In the genomic region with DNA sequence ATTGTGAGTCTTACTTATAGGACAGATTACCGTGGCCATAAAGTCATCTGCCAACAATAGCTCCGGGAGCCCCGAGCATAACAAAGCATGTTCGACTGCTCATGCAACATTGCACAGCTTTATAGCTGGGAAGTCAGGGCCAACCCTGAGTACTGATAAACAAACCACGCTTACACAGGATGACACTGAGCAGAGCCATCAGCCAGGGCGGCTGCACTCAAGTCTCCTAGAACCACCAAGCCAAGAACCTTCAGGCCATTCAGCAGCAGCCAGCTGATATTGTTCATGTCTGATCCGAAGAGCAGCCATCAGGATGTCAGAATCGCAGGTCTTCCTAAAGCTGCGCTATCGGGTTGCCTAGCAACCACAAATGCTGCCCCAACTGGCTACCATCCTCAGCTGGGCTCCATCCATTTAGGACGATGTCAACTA, we compare ENCODE assay signal across 10 mouse cellular contexts. TPM values are rescaled to one million over a fixed set of nuclear protein-coding genes. Genes with fewer than 3 reads are reported as not detected.
DNase-seq lines count a peak whose midpoint lies in the region; ATAC-seq and TF ChIP-seq lines count a peak whose summit lies in the region.
"Had no signal": no experiment of that assay in that cellular context is flagged by ENCODE, and none has a peak within 500 bp of the region (broad histone marks: within the 10 kb centered on the region; RNA-seq: fewer than 3 reads in every experiment).

No protein-coding gene starts in this region.

- H3K9me3 ChIP-seq in kidney, embryonic 15.5 days (replicated peaks) = no peaks in the 10 kb centered on the region
- H3K9me3 ChIP-seq in forebrain, postnatal 0 days (ENCODE audit: low read length) = no peaks in the 10 kb centered on the region
- H3K9me3 ChIP-seq in midbrain, embryonic 13.5 days = no peaks in the 10 kb centered on the region
- H3K9me3 ChIP-seq: limb, embryonic 12.5 days had no signal

- peaks cover 9% of the 10 kb centered on the region; the same call in 1 of the 2 replicates for H3K4me1 ChIP-seq in kidney, embryonic 15.5 days
- no peaks in the 10 kb centered on the region; the same call in 1 of the 2 replicates for H3K4me1 ChIP-seq in forebrain, postnatal 0 days (ENCODE audit: insufficient read depth)
- peaks cover 7% of the 10 kb centered on the region for H3K4me1 ChIP-seq in midbrain, embryonic 13.5 days (replicated peaks)

- WGBS in kidney, embryonic 15.5 days = 29% methylated on average over 11 of the region's 11 CpGs
- 61% methylated on average over 11 of the region's 11 CpGs for WGBS in forebrain, postnatal 0 days
- 38% methylated on average over 11 of the region's 11 CpGs for WGBS in midbrain, embryonic 13.5 days

- 0 out of 2 replicates have a peak overlapping the region, but pooled peaks have one; percentile 16 for H3K4me2 ChIP-seq in kidney, embryonic 15.5 days
- no peak overlapping the region for H3K4me2 ChIP-seq in forebrain, postnatal 0 days (ENCODE audit: low read depth)
- no peak overlapping the region for H3K4me2 ChIP-seq in midbrain, embryonic 13.5 days (replicated peaks)
- H3K4me2 ChIP-seq: limb, embryonic 12.5 days had no signal

- H3K9ac ChIP-seq in kidney, embryonic 15.5 days = no peak overlapping the region
- no peak overlapping the region for H3K9ac ChIP-seq in forebrain, postnatal 0 days
- no peak overlapping the region for H3K9ac ChIP-seq in midbrain, embryonic 13.5 days (replicated peaks)
- H3K9ac ChIP-seq: limb, embryonic 12.5 days had no signal

- H3K36me3 ChIP-seq in kidney, embryonic 15.5 days = no peaks in the 10 kb centered on the region
- H3K36me3 ChIP-seq in forebrain, postnatal 0 days (ENCODE audit: insufficient read depth) = no peaks in the 10 kb centered on the region
- H3K36me3 ChIP-seq in midbrain, embryonic 13.5 days = no peaks in the 10 kb centered on the region
- H3K36me3 ChIP-seq: limb, embryonic 12.5 days had no signal

- ATAC-seq in kidney, embryonic 15.5 days (replicated peaks; ENCODE audit: low FRiP score) = 0 out of 2 replicates have a peak, but pooled peaks have one; percentile 18
- peak; percentile 68 for ATAC-seq in forebrain, postnatal 0 days
- ATAC-seq in midbrain, embryonic 13.5 days = peak; percentile 69
- ATAC-seq in erythroid progenitor cell, adult 5-6 weeks (replicated peaks; ENCODE audit: low FRiP score, poor library complexity, severe bottlenecking) = no peak
- no peak for ATAC-seq in megakaryocyte, adult 5-6 weeks (ENCODE audit: poor library complexity, severe bottlenecking)

- H3K27ac ChIP-seq in kidney, embryonic 15.5 days = no peak overlapping the region
- H3K27ac ChIP-seq in forebrain, postnatal 0 days (ENCODE audit: low read depth, low read length) = peak overlapping the region; percentile 64; the same call in 1 of the 2 replicates
- 0 out of 2 replicates have a peak overlapping the region, but pooled peaks have one; percentile 7 for H3K27ac ChIP-seq in midbrain, embryonic 13.5 days
- H3K27ac ChIP-seq: limb, embryonic 12.5 days had no signal

- H3K27me3 ChIP-seq in kidney, embryonic 15.5 days = no peaks in the 10 kb centered on the region
- H3K27me3 ChIP-seq in forebrain, postnatal 0 days (ENCODE audit: insufficient read depth, low read length) = no peaks in the 10 kb centered on the region
- H3K27me3 ChIP-seq in midbrain, embryonic 13.5 days = peaks cover 14% of the 10 kb centered on the region; the same call in 1 of the 2 replicates
- H3K27me3 ChIP-seq: limb, embryonic 12.5 days had no signal

- TF ChIP-seq CTCF in brain, embryonic 14.5 days (IDR thresholded peaks at IDR 0.05; ENCODE audit: borderline replicate concordance, extremely low read depth, insufficient read depth, insufficient read length) = no peak
- no peak for TF ChIP-seq CTCF in forebrain, postnatal 0 days (IDR thresholded peaks at IDR 0.05; ENCODE audit: low read depth)

- no peak for TF ChIP-seq POLR2A in brain, embryonic 14.5 days (IDR thresholded peaks at IDR 0.05; ENCODE audit: borderline replicate concordance, extremely low read depth, insufficient read depth, insufficient read length, poor library complexity, severe bottlenecking)

- no peak for DNase-seq in kidney, adult 18-20 months
- DNase-seq in brain, embryonic 14.5 days (ENCODE audit: low read depth) = peak; percentile 73
- peak; percentile 64 for DNase-seq in forebrain, postnatal 0 days
- DNase-seq in urinary bladder, postnatal 36 days (ENCODE audit: low spot score in 2 of 2) = no peak
- DNase-seq: kidney, adult 9 months had no signal

- H3K4me3 ChIP-seq in kidney, embryonic 15.5 days (replicated peaks) = no peak overlapping the region
- no peak overlapping the region for H3K4me3 ChIP-seq in forebrain, postnatal 0 days (ENCODE audit: low read depth, low read length)
- H3K4me3 ChIP-seq in midbrain, embryonic 13.5 days (replicated peaks) = no peak overlapping the region
- H3K4me3 ChIP-seq: limb, embryonic 12.5 days had no signal

RNA-seq across cellular contexts. Expression of a gene that starts 35.6 kb away (rescaled TPM):
- polyA plus RNA-seq in kidney, embryonic 15.5 days (2015; fragmentation: Nextera tagmentation; extraction: Ambion mirVana) = 10.1 and 11.1 TPM in 2 replicates
- 23.3 and 30.3 TPM in 2 replicates for polyA plus RNA-seq in brain, embryonic 14.5 days (2012; rRNA removed)
- 87.2 and 94.1 TPM in 2 replicates for total RNA-seq in forebrain, postnatal 0 days (2014; rRNA removed)
- polyA plus RNA-seq in forebrain, postnatal 0 days (2015; fragmentation: Nextera tagmentation; extraction: Ambion mirVana) = 12.8 and 14.2 TPM in 2 replicates
- polyA plus RNA-seq in midbrain, embryonic 13.5 days (2015; fragmentation: Nextera tagmentation; extraction: Ambion mirVana) = 5.1 and 5.5 TPM in 2 replicates
- 1.4 and 1.7 TPM in 2 replicates for total RNA-seq in erythroid progenitor cell, adult 5-6 weeks (2015; ENCODE audit: low replicate concordance)
- total RNA-seq in erythroid progenitor cell, adult 5-6 weeks (2017; ENCODE audit: low replicate concordance) = 1.1 and 1.7 TPM in 2 replicates
- total RNA-seq in megakaryocyte, adult 5-6 weeks (2015) = 0.23 and 0.31 TPM in 2 replicates
- 0.22 and 0.57 TPM in 2 replicates for total RNA-seq in megakaryocyte, adult 5-6 weeks (2017)

Comparison
In these comparisons a context has a peak if more than half of its experiments do, and no peak if none do; other contexts are left out.
1. ATAC-seq: peak in kidney, embryonic 15.5 days (single experiment), forebrain, postnatal 0 days (single experiment) and midbrain, embryonic 13.5 days (single experiment); none in erythroid progenitor cell, adult 5-6 weeks (single experiment) and megakaryocyte, adult 5-6 weeks (single experiment).
2. DNase-seq: peak in brain, embryonic 14.5 days (single experiment) and forebrain, postnatal 0 days (single experiment); none in kidney, adult 18-20 months (single experiment) and urinary bladder, postnatal 36 days (0 of 2).